Mouse (Mus musculus) midbrain, postnatal 0 days (tissue): Measurements from ENCODE around the gene Dupd1. TPM values are rescaled to one million over a fixed set of nuclear protein-coding genes. Genes with fewer than 3 reads are reported as not detected.

Experiments
- ATAC-seq: fragments of 200-750 bp; cut with Nextera tagmentation; 2 replicates; pipeline ENCODE4 v1.8.0; 2017; ENCODE audit warnings: moderate number of reproducible peaks, mild to moderate bottlenecking, moderate TSS enrichment, moderate library complexity; ENCODE audit not compliant: low FRiP score
- DNase-seq: peaks from one replicate; pipeline ENCODE4 v3.0.0-alpha.2; 2015; ENCODE audit warnings: low spot score
- H3K27ac ChIP-seq: fragments of 300-500 bp; sonication (generic); 2 replicates; pipeline ENCODE4 v1.5.1; 2014; ENCODE audit warnings: low read depth, mild to moderate bottlenecking, low read length, mixed read lengths
- H3K27me3 ChIP-seq: fragments of 300-500 bp; sonication (generic); 2 replicates; pipeline ENCODE4 v1.6.1; 2014; ENCODE audit warnings: low read length, control low read depth, mixed read lengths; ENCODE audit not compliant: insufficient read depth
- H3K36me3 ChIP-seq: fragments of 300-500 bp; sonication (generic); 2 replicates; pipeline ENCODE4 v1.6.1; 2014; ENCODE audit warnings: low read length, control low read depth, mixed read lengths; ENCODE audit not compliant: insufficient read depth
- H3K4me1 ChIP-seq: fragments of 300-500 bp; sonication (generic); 2 replicates; pipeline ENCODE4 v1.6.1; 2014; ENCODE audit warnings: mild to moderate bottlenecking, control low read depth, antibody characterized with exemption, low read length, mixed read lengths; ENCODE audit not compliant: insufficient read depth
- H3K4me2 ChIP-seq: fragments of 300-500 bp; sonication (generic); 2 replicates; pipeline ENCODE4 v1.6.1; 2014; ENCODE audit warnings: low read depth, mild to moderate bottlenecking, low read length, mixed read lengths; ENCODE audit not compliant: poor library complexity, severe bottlenecking
- H3K4me3 ChIP-seq: fragments of 300-500 bp; sonication (generic); 2 replicates; pipeline ENCODE4 v1.5.1; 2014; ENCODE audit warnings: low read depth, mild to moderate bottlenecking, low read length, moderate library complexity
- H3K9ac ChIP-seq: fragments of 300-500 bp; sonication (generic); replicated peaks from 2 replicates; pipeline ENCODE4 v1.6.1; 2014; ENCODE audit warnings: mild to moderate bottlenecking, low read length, moderate library complexity, mixed read lengths; ENCODE audit not compliant: poor library complexity, severe bottlenecking
- H3K9me3 ChIP-seq: fragments of 300-500 bp; sonication (generic); 2 replicates; pipeline ENCODE4 v1.6.1; 2016; ENCODE audit warnings: low read length, control low read depth
- CTCF ChIP-seq: IDR thresholded peaks from 2 replicates; pipeline ENCODE4 v1.5.1; 2016; ENCODE audit warnings: antibody characterized with exemption, mild to moderate bottlenecking
- WGBS: fragments of 180-500 bp; shearing (Covaris S2); extraction: QIAGEN DNeasy Blood & Tissue Kit; methylation state at CpG from one replicate; pipeline ENCODE4 v1.1.7; 2014; 5-methylcytosine and 5-hydroxymethylcytosine counted together
- polyA plus RNA-seq: library from polyadenylated mRNA; unstranded; fragments of >200 nt; fragmentation: Nextera tagmentation; extraction: Ambion mirVana; gene quantifications from 2 replicates; pipeline ENCODE4 v1.2.1, GENCODE M21; 2015
- total RNA-seq: library from RNA; depleted of rRNA; stranded (reverse); fragments of >200 nt; gene quantifications from 2 replicates; pipeline ENCODE4 v1.2.3, GENCODE M21; 2014

Dupd1 gene
- total and polyA plus RNA-seq, 2 experiments from 2014 or later: 0.41 to 1.4 TPM

- H3K27me3 ChIP-seq: peaks cover 4% of the 10 kb centered on the region; the same call in 1 of the 2 replicates
- H3K27ac ChIP-seq: no peak overlapping the region
Observed at GRCm38 (mm10) chr14:21685411-21686146, 28.8 kb downstream of the Dupd1 start.

GRCm38 (mm10) chr14:21683834-21684233, 30.5 kb downstream of the Dupd1 start:
- H3K27ac ChIP-seq: no peak overlapping the region
- no peaks in the 10 kb centered on the region for H3K9me3 ChIP-seq
- no peak for TF ChIP-seq CTCF
- WGBS: 70% methylated on average over 4 of the region's 4 CpGs
- ATAC-seq (no peak), DNase-seq (no peak)
- no peaks in the 10 kb centered on the region for H3K36me3 ChIP-seq
- H3K27me3 ChIP-seq: peaks cover 4% of the 10 kb centered on the region; the same call in 1 of the 2 replicates
- no peak overlapping the region for H3K4me2 ChIP-seq
- no peak overlapping the region for H3K4me3 ChIP-seq
- no peak overlapping the region for H3K9ac ChIP-seq
- H3K4me1 ChIP-seq: no peaks in the 10 kb centered on the region

More at GRCm38 (mm10) chr14:21685411-21686146, 28.8 kb downstream of the Dupd1 start:
- Histone ChIP-seq H3K4me3 (no peak overlapping the region), H3K4me1 (no peaks in the 10 kb centered on the region), H3K36me3 (no peaks in the 10 kb centered on the region), H3K4me2 (no peak overlapping the region), H3K9me3 (no peaks in the 10 kb centered on the region), H3K9ac (no peak overlapping the region)
- ATAC-seq (no peak), DNase-seq (no peak)
- WGBS: 88% methylated on average over 10 of the region's 10 CpGs
- no peak for TF ChIP-seq CTCF

GRCm38 (mm10) chr14:21682681-21683129, 31.7 kb downstream of the Dupd1 start:
- H3K9ac ChIP-seq: no peak overlapping the region

GRCm38 (mm10) chr14:21679631-21680201, 34.7 kb downstream of the Dupd1 start:
- WGBS: 25% methylated on average over 8 of the region's 8 CpGs
- no peak for TF ChIP-seq CTCF
- H3K27me3 ChIP-seq: no peaks in the 10 kb centered on the region
- ATAC-seq (no peak), DNase-seq (peak; percentile 33)
- H3K36me3 ChIP-seq: no peaks in the 10 kb centered on the region
- H3K9me3 ChIP-seq: no peaks in the 10 kb centered on the region
- no peaks in the 10 kb centered on the region for H3K4me1 ChIP-seq
- H3K4me2 ChIP-seq: no peak overlapping the region
- no peak overlapping the region for H3K4me3 ChIP-seq
- no peak overlapping the region for H3K9ac ChIP-seq
- H3K27ac ChIP-seq: no peak overlapping the region

More at GRCm38 (mm10) chr14:21682681-21683129, 31.7 kb downstream of the Dupd1 start:
- H3K36me3 ChIP-seq: no peaks in the 10 kb centered on the region
- DNase-seq (peak; percentile 49), ATAC-seq (no peak)
- no peaks in the 10 kb centered on the region for H3K9me3 ChIP-seq
- peaks cover 4% of the 10 kb centered on the region; the same call in 1 of the 2 replicates for H3K27me3 ChIP-seq
- 2% methylated on average over 9 of the region's 9 CpGs for WGBS
- 0 out of 2 replicates have a peak overlapping the region, but pooled peaks have one; percentile 32 for H3K27ac ChIP-seq
- no peak overlapping the region for H3K4me3 ChIP-seq
- peak overlapping the region; percentile 32 for H3K4me2 ChIP-seq
- H3K4me1 ChIP-seq: no peaks in the 10 kb centered on the region
- TF ChIP-seq CTCF: no peak

GRCm38 (mm10) chr14:21678509-21679285, 35.7 kb downstream of the Dupd1 start:
- Histone ChIP-seq H3K4me2 (no peak overlapping the region), H3K9ac (no peak overlapping the region), H3K36me3 (no peaks in the 10 kb centered on the region), H3K27me3 (no peaks in the 10 kb centered on the region), H3K27ac (no peak overlapping the region), H3K4me3 (no peak overlapping the region), H3K4me1 (no peaks in the 10 kb centered on the region), H3K9me3 (no peaks in the 10 kb centered on the region)
- TF ChIP-seq CTCF: peak; percentile 76
- no peak for ATAC-seq
- peak; percentile 66 for DNase-seq
- 36% methylated on average over 7 of the region's 7 CpGs for WGBS
